Mouse (Mus musculus) hindbrain, embryonic 16.5 days (tissue): Measurements from ENCODE around the gene Tanc1. TPM values are rescaled to one million over a fixed set of nuclear protein-coding genes. Genes with fewer than 3 reads are reported as not detected.
A peak's percentile ranks its signal among the peaks of the same experiment; 100 is the strongest.

Experiments used
- ATAC-seq: fragments of 200-750 bp; cut with Nextera tagmentation; 2 replicates; pipeline ENCODE4 v1.8.0; 2017; ENCODE audit warnings: moderate TSS enrichment, moderate library complexity
- H3K27ac ChIP-seq: fragments of 300-500 bp; sonication (generic); 2 replicates; pipeline ENCODE4 v1.5.1; 2014; ENCODE audit warnings: low read depth, mild to moderate bottlenecking, control low read depth, low read length, moderate library complexity
- H3K27me3 ChIP-seq: fragments of 300-500 bp; sonication (generic); replicated peaks from 2 replicates; pipeline ENCODE4 v1.6.1; 2014; ENCODE audit warnings: low read length; ENCODE audit not compliant: control insufficient read depth, insufficient read depth
- H3K36me3 ChIP-seq: fragments of 300-500 bp; sonication (generic); 2 replicates; pipeline ENCODE4 v1.6.1; 2014; ENCODE audit warnings: mild to moderate bottlenecking, low read length, moderate library complexity, mixed read lengths; ENCODE audit not compliant: control insufficient read depth, insufficient read depth
- H3K4me1 ChIP-seq: fragments of 300-500 bp; sonication (generic); 2 replicates; pipeline ENCODE4 v1.6.1; 2014; ENCODE audit warnings: low read depth, low read length; ENCODE audit not compliant: control insufficient read depth, insufficient read depth
- H3K4me2 ChIP-seq: fragments of 300-500 bp; sonication (generic); 2 replicates; pipeline ENCODE4 v1.6.1; 2014; ENCODE audit warnings: mild to moderate bottlenecking, low read length, control low read depth, moderate library complexity
- H3K4me3 ChIP-seq: fragments of 300-500 bp; sonication (generic); 2 replicates; pipeline ENCODE4 v1.5.1; 2014; ENCODE audit warnings: mild to moderate bottlenecking, low read length, control low read depth, moderate library complexity
- H3K9ac ChIP-seq: fragments of 300-500 bp; sonication (generic); 2 replicates; pipeline ENCODE4 v1.6.1; 2014; ENCODE audit warnings: low read depth, mild to moderate bottlenecking, control low read depth, low read length, moderate library complexity
- H3K9me3 ChIP-seq: fragments of 300-500 bp; sonication (generic); 2 replicates; pipeline ENCODE4 v1.6.1; 2014; ENCODE audit warnings: mild to moderate bottlenecking, low read length, moderate library complexity; ENCODE audit not compliant: control insufficient read depth
- WGBS: fragments of 180-500 bp; shearing (Covaris S2); extraction: QIAGEN DNeasy Blood & Tissue Kit; methylation state at CpG from one replicate; pipeline ENCODE4 v1.1.7; 2014; 5-methylcytosine and 5-hydroxymethylcytosine counted together
- polyA plus RNA-seq: library from polyadenylated mRNA; unstranded; fragments of >200 nt; fragmentation: Nextera tagmentation; extraction: Ambion mirVana; gene quantifications from 2 replicates; pipeline ENCODE4 v1.2.1, GENCODE M21; 2015

Tanc1 gene
- polyA plus RNA-seq, 1 experiment from 2014 or later, result 7.4 TPM

DNA sequence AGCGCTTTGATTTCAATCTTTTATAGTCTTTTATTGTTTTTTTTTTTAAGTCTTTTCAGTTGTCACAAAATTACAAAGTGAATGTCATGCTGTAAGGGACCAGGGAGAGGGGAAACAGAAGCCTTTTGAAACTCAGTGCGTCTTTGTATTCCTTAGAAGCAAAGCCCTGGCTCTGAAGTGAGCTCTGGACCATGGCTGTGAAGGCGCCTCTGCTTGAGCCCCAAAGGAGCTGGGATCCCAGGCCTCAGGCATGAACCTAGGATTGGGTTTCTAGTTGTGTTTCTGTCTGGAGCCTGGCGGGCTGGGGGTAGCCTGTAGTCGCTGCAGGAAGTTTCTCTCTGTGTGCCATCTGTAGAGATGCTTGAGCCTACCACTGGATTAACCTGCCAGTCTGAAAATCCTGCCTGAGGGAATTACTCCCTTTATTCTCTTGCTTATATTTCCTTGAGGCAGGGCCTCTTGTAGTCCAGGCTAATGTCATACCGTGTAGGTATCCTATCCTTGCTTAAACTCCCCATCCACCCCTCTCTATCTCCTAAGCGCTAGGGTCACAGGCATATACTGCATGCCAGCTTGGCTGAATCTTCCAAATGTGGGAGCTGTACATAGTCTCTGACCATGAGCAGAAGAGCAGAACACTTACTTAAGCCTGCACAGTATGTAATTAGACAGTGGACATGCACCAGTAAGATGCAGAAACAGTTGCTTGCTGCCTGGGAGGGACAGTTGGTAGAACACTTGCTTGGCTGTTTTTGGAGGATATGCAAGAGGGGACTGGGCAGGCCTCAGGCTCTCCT is 177.1 kb downstream of the Tanc1 start:
- Histone ChIP-seq H3K27me3 (no peaks in the 10 kb centered on the region), H3K9ac (no peak overlapping the region), H3K36me3 (no peaks in the 10 kb centered on the region), H3K27ac (no peak overlapping the region), H3K9me3 (no peaks in the 10 kb centered on the region), H3K4me1 (no peaks in the 10 kb centered on the region), H3K4me3 (no peak overlapping the region), H3K4me2 (no peak overlapping the region)
- 60% methylated on average over 7 of the region's 7 CpGs for WGBS
- ATAC-seq, result no peak

DNA sequence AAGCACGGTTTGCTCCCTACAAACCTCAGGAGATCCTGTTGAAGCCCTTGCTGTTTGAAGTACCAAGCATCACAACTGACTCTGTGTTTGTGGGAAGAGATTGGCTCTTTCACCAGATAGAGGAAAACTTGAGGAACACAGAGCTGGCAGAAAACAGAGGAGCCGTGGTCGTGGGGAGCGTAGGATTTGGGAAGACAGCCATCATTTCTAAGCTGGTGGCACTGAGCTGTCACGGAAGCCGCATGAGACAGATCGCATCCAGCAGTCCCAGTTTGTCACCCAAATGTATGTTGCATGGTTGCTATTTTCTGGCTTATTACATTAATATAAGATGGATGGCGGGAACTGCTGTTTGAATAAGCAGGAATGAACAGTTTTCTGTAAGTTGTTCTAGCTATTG is 179.8 kb downstream of the Tanc1 start:
- ATAC-seq, result no peak
- H3K9ac ChIP-seq, result no peak overlapping the region
- 88% methylated on average over 8 of the region's 8 CpGs for WGBS
- no peak overlapping the region for H3K27ac ChIP-seq
- no peaks in the 10 kb centered on the region for H3K27me3 ChIP-seq
- no peak overlapping the region for H3K4me3 ChIP-seq
- H3K4me2 ChIP-seq, result no peak overlapping the region
- H3K36me3 ChIP-seq, result no peaks in the 10 kb centered on the region
- no peaks in the 10 kb centered on the region for H3K9me3 ChIP-seq
- H3K4me1 ChIP-seq, result no peaks in the 10 kb centered on the region

DNA sequence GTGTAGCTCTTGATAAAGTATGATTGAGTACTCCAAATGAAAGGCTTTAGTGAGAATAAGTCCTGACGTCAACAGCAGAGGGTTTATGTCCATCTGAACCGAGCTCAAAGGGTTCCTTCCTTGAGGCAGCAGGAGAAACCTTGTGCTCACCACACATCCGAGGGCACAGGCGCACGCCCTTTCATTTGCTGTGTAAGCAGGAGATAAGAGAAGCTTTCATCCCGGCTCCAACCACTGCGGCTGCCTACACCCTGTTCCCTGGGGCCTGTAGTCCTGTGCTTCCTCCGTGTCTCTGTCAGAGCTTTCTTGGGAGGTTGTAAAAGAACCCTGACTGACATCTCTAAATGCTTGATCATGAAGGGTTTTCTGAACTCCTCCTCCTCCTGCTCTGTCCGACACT is 181.5 kb downstream of the Tanc1 start:
- H3K9me3 ChIP-seq, result no peaks in the 10 kb centered on the region
- 91% methylated on average over 9 of the region's 9 CpGs for WGBS
- no peak overlapping the region for H3K4me2 ChIP-seq
- no peaks in the 10 kb centered on the region for H3K27me3 ChIP-seq
- ATAC-seq, result no peak
- no peak overlapping the region for H3K27ac ChIP-seq
- H3K9ac ChIP-seq, result no peak overlapping the region
- H3K4me3 ChIP-seq, result no peak overlapping the region
- H3K36me3 ChIP-seq, result no peaks in the 10 kb centered on the region
- no peaks in the 10 kb centered on the region for H3K4me1 ChIP-seq

DNA sequence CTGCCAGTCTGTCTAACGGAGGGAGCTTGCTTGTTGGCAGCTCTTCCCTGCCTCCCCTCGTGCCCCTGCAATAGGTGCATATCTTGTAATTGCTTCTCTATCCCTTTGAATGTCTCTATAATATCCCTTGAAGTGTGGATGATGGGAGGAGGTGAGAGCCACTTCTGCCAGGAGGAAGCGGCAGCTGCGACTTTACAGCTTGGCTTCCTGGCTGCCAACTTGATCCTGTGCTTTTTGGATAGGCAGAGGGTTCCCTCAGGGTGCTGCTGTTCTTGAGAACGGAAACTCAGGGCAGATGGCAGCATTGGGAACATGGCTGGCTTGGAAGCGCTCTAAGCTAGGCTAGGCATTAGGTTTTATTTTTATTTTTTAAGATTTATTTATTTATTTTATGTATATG is 183.0 kb downstream of the Tanc1 start:
- peak; percentile 41 for ATAC-seq
- Histone ChIP-seq H3K27me3 (no peaks in the 10 kb centered on the region), H3K4me2 (no peak overlapping the region), H3K4me3 (no peak overlapping the region), H3K36me3 (no peaks in the 10 kb centered on the region), H3K9me3 (no peaks in the 10 kb centered on the region), H3K4me1 (no peaks in the 10 kb centered on the region), H3K9ac (no peak overlapping the region), H3K27ac (no peak overlapping the region)
- WGBS, result 75% methylated on average over 6 of the region's 6 CpGs

DNA sequence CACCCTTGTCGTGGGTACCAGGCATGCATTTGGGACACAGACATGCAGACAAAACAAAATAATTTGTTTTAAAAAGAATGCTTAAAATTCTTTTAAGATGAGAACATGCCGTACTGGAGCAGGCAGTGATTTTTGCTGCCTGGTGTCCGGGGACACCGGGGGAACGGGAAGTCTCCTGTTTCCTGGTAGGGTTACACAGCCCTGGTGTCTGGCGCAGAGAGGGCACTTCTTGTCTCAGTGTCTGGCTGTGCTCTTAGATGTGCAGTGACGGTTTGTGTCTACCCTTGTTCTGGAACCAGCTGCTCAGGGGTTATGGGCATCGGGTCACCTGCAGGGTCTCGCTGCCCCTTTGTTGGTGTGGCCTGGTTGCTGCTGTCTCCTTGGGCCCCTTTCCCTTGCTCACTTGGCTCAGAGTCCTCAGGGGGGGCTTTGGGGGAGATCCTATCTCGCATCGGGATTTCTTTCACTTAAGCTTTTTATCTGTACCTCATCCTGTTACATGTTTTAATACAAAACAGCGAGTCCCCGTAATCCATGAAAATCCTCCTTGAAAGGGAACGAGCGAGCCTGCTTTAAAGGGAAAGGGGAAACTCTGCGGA is 187.2 kb downstream of the Tanc1 start:
- H3K36me3 ChIP-seq, result no peaks in the 10 kb centered on the region
- no peak for ATAC-seq
- no peak overlapping the region for H3K27ac ChIP-seq
- H3K4me3 ChIP-seq, result no peak overlapping the region
- H3K27me3 ChIP-seq, result no peaks in the 10 kb centered on the region
- 74% methylated on average over 16 of the region's 16 CpGs for WGBS
- H3K4me1 ChIP-seq, result no peaks in the 10 kb centered on the region
- H3K9ac ChIP-seq, result no peak overlapping the region
- H3K4me2 ChIP-seq, result no peak overlapping the region
- H3K9me3 ChIP-seq, result no peaks in the 10 kb centered on the region

DNA sequence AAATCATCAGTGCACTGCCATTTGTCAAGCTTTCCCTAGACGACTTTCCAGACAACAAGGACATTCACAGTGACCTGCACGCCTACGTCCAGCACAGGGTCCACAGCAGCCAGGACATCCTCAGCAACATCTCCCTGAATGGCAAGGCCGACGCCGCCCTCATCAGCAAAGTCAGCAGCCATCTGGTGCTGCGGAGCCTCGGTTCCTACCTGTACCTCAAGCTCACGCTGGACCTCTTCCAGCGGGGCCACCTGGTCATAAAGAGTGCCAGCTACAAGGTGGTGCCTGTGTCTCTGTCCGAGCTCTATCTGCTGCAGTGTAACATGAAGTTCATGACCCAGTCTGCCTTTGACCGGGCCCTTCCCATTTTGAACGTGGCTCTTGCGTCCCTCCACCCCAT is 187.7 kb downstream of the Tanc1 start:
- H3K27ac ChIP-seq, result no peak overlapping the region
- H3K4me1 ChIP-seq, result no peaks in the 10 kb centered on the region
- no peaks in the 10 kb centered on the region for H3K36me3 ChIP-seq
- ATAC-seq, result no peak
- H3K9ac ChIP-seq, result no peak overlapping the region
- H3K4me3 ChIP-seq, result no peak overlapping the region
- no peak overlapping the region for H3K4me2 ChIP-seq
- 81% methylated on average over 14 of the region's 14 CpGs for WGBS
- H3K9me3 ChIP-seq, result no peaks in the 10 kb centered on the region
- no peaks in the 10 kb centered on the region for H3K27me3 ChIP-seq

DNA sequence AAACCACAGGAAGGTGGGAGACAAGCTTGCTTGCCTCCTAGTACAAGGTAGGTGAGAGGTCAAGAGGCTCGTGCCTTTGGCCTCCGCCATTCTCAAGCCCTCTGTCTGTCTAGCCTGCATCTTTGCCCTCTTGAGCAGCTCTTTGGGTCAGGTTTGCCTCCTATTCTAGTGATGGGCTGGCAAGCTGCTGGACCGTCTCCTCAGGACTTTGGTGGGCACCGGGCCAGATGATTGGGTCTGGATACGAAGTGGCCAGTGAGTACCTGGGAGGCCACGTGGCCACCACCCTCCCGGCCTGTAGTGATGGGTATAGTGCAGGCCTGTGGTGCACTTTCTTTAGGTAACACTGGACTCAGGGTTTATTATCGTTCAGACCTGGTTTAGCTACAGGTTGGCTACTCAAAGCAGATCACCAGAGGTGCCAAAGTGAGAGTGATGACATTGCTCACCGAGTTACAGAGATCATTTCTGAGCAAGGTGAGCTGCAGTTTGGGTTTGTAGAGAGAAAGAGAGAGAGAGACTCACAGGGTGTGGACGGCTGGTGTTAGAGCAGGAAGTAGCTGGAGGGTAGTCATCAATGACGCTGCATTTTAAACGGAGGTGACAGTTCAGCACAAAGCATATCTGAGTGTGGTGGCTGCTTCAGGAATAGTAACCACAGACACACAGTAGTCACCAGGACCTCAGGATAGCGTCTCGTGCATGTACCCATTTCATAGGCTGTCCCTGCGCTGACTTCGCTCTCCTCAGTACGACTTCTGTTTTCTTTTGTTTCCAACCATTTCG is 188.8 kb downstream of the Tanc1 start:
- H3K4me1 ChIP-seq, result no peaks in the 10 kb centered on the region
- no peaks in the 10 kb centered on the region for H3K9me3 ChIP-seq
- H3K4me2 ChIP-seq, result no peak overlapping the region
- no peaks in the 10 kb centered on the region for H3K27me3 ChIP-seq
- no peak overlapping the region for H3K27ac ChIP-seq
- no peaks in the 10 kb centered on the region for H3K36me3 ChIP-seq
- no peak for ATAC-seq
- 93% methylated on average over 18 of the region's 18 CpGs for WGBS
- H3K9ac ChIP-seq, result no peak overlapping the region
- H3K4me3 ChIP-seq, result no peak overlapping the region

DNA sequence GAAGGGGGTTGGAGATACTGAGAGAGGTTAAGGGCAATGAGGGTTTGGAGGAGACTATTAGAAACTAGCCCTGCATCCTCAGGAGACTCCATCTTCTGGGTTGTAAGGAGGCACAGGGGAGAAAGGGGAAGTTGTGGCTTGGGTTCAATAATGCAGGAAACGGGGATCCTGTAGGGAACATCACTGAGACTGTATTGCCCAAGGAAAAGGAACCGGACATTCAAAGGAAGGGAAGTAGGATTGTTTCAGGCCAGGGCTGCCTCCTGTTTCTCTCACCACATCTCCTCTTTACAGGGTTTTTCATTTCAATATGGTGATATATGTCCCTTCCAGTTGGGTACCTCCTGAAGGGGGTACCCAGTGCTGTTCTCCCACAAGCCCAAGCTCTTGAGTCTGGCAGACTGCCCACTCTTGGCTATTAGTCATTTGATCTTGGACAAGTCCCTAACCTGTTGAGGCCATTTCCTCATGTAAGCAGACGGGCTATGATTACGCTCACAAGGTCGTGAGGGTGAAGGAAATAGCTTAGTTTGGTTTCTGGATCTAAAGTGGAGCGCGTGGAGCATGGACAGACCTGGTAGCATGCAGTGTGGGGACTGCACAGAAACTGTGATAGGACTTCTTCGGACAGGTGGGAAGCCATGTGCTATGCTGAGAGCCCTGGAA is 191.0 kb downstream of the Tanc1 start:
- Histone ChIP-seq H3K27me3 (no peaks in the 10 kb centered on the region), H3K4me2 (no peak overlapping the region), H3K27ac (no peak overlapping the region), H3K36me3 (no peaks in the 10 kb centered on the region), H3K4me1 (no peaks in the 10 kb centered on the region), H3K9me3 (no peaks in the 10 kb centered on the region), H3K9ac (no peak overlapping the region), H3K4me3 (no peak overlapping the region)
- WGBS, result 94% methylated on average over 8 of the region's 8 CpGs
- ATAC-seq, result no peak

DNA sequence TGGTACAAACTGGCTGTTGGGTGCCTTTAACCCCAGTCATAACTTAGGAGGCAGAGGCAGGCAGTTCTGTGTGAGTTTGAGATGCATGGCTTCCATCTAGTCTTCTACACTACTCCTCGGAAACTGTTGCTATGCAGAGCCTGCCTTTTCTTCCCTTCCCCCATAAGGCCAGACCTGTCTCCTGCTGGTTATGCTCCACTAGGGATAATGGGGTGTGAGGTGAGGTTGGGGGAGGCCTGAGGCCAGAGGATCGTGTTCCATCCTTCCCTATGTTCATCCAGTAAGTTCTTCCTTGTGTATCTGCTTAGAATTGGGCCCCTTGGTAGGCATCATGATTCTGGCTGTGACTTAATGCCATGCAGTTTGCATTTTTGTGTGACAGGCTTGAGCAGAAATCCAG is 193.8 kb downstream of the Tanc1 start:
- no peak overlapping the region for H3K4me3 ChIP-seq
- H3K4me1 ChIP-seq, result no peaks in the 10 kb centered on the region; the same call in 1 of the 2 replicates
- H3K36me3 ChIP-seq, result no peaks in the 10 kb centered on the region
- WGBS, result 36% methylated on average over 2 of the region's 2 CpGs
- no peak overlapping the region for H3K4me2 ChIP-seq
- no peak for ATAC-seq
- no peaks in the 10 kb centered on the region for H3K27me3 ChIP-seq
- H3K27ac ChIP-seq, result no peak overlapping the region
- no peaks in the 10 kb centered on the region for H3K9me3 ChIP-seq
- H3K9ac ChIP-seq, result no peak overlapping the region
